Mouse (Mus musculus) ES-Bruce4 (cell line): ENCODE measurements at regions not wholly inside any gene's neighbourhood (a gene's known extent, or its start where the extent isn't known, plus 50 kb on each side); places are given as distances from the start of the nearest gene placed in this dataset.

Experiments
- H3K27ac ChIP-seq: 2 replicates; pipeline ENCODE4 v1.5.1; 2012; ENCODE audit warnings: low read length, inconsistent platforms; ENCODE audit not compliant: insufficient read depth
- H3K27me3 ChIP-seq: 2 replicates; pipeline ENCODE4 v1.6.1; 2012; ENCODE audit warnings: mild to moderate bottlenecking, low read length, inconsistent platforms; ENCODE audit not compliant: control insufficient read depth, poor library complexity, insufficient read depth, severe bottlenecking
- H3K36me3 ChIP-seq: 2 replicates; pipeline ENCODE4 v1.6.1; 2012; ENCODE audit warnings: inconsistent platforms, mild to moderate bottlenecking, low read length, moderate library complexity; ENCODE audit not compliant: control insufficient read depth, poor library complexity, insufficient read depth, severe bottlenecking
- H3K4me1 ChIP-seq: one replicate; pipeline ENCODE4 v1.8.1; 2011; ENCODE audit warnings: low read length; ENCODE audit not compliant: control insufficient read depth, insufficient read depth
- H3K4me3 ChIP-seq: 2 replicates; pipeline ENCODE4 v1.5.1; 2011; ENCODE audit warnings: low read depth, mild to moderate bottlenecking, low read length
- H3K9ac ChIP-seq: 2 replicates; pipeline ENCODE4 v1.6.1; 2012; ENCODE audit warnings: low read depth, mild to moderate bottlenecking, inconsistent platforms; ENCODE audit not compliant: poor library complexity, severe bottlenecking
- H3K9me3 ChIP-seq: replicated peaks from 2 replicates; pipeline ENCODE4 v1.6.1; 2012; ENCODE audit warnings: mild to moderate bottlenecking, low read length, inconsistent platforms; ENCODE audit not compliant: control insufficient read depth, poor library complexity, insufficient read depth, severe bottlenecking
- CTCF ChIP-seq: IDR thresholded peaks from one replicate; pipeline ENCODE4 v1.8.1; 2011; ENCODE audit warnings: low read depth, low read length
- EP300 ChIP-seq: IDR thresholded peaks from 2 replicates; pipeline ENCODE4 v1.6.1; 2011; ENCODE audit warnings: low read depth, low read length; ENCODE audit not compliant: insufficient read depth
- POLR2A ChIP-seq: IDR thresholded peaks from one replicate; pipeline ENCODE4 v1.8.1; 2011; ENCODE audit warnings: low read length; ENCODE audit not compliant: insufficient read depth

- no peak overlapping the region for H3K27ac ChIP-seq
Measured at GRCm38 (mm10) chr4:106206023-106206422, 110.0 kb upstream of the Usp24 start.

GRCm38 (mm10) chr4:106209465-106209864, 106.5 kb upstream of the Usp24 start:
- no peaks in the 10 kb centered on the region for H3K9me3 ChIP-seq
- H3K27me3 ChIP-seq = no peaks in the 10 kb centered on the region
- H3K36me3 ChIP-seq = no peaks in the 10 kb centered on the region
- H3K4me1 ChIP-seq = no peaks in the 10 kb centered on the region
- H3K9ac ChIP-seq = no peak overlapping the region
- no peak overlapping the region for H3K4me3 ChIP-seq
- no peak for TF ChIP-seq CTCF
- TF ChIP-seq EP300 = no peak
- no peak overlapping the region for H3K27ac ChIP-seq

More at GRCm38 (mm10) chr4:106206023-106206422, 110.0 kb upstream of the Usp24 start:
- no peaks in the 10 kb centered on the region for H3K4me1 ChIP-seq
- no peaks in the 10 kb centered on the region for H3K9me3 ChIP-seq
- H3K36me3 ChIP-seq = no peaks in the 10 kb centered on the region
- H3K27me3 ChIP-seq = no peaks in the 10 kb centered on the region
- TF ChIP-seq POLR2A (no peak), CTCF (no peak), EP300 (no peak)
- no peak overlapping the region for H3K4me3 ChIP-seq
- H3K9ac ChIP-seq = no peak overlapping the region

- no peak overlapping the region for H3K9ac ChIP-seq
- H3K27ac ChIP-seq = no peak overlapping the region
- no peaks in the 10 kb centered on the region for H3K27me3 ChIP-seq
- TF ChIP-seq CTCF = peak; percentile 31
- no peak for TF ChIP-seq EP300
- H3K4me3 ChIP-seq = no peak overlapping the region
- no peaks in the 10 kb centered on the region for H3K4me1 ChIP-seq
- H3K9me3 ChIP-seq = no peaks in the 10 kb centered on the region
- no peaks in the 10 kb centered on the region for H3K36me3 ChIP-seq
Measured at GRCm38 (mm10) chr4:106209975-106210374, 106.0 kb upstream of the Usp24 start.

DNA sequence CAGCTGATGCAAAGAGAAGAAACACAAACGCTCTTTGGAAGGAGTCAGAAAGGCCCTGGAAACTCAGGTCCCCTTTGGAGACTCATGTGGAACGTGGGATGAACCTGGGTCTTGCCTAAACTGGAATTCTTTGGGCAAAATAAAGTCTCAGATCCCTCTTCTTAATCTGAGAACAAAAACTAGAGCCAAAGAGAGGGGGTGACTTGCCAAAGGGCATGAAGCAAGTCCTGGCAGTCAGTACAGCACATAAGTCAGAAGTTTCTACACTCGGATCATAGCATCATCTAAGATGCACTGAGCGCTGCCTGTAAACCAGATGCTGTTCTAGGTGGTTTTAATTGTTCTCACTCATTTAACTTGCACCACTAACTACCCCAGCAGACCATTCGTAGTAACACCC, 101.8 kb upstream of the Usp24 start:
- Histone ChIP-seq H3K4me1 (no peaks in the 10 kb centered on the region), H3K27me3 (no peaks in the 10 kb centered on the region; the same call in 1 of the 2 replicates), H3K36me3 (no peaks in the 10 kb centered on the region), H3K27ac (no peak overlapping the region), H3K9ac (no peak overlapping the region), H3K9me3 (no peaks in the 10 kb centered on the region), H3K4me3 (no peak overlapping the region)
- TF ChIP-seq CTCF (no peak), POLR2A (no peak), EP300 (no peak)

DNA sequence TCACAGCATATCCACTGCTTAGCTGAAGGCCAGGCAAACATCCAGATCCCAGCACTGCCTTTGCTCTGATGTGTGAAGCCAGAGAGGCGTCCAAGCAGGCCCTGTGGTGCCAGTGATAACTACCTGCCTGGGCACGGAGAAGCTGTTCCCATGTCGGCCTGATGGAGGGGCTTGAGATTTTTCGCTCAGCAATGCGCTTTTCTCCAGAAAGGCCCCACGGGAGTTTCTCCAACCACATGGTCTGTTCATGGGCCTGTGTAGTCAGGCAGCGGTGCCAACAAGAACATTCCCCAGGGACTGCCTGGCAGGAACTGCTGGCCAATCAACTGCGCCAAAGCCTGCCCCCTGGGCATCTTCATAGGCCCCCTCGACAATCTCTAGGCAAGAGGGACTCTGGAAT, 95.4 kb upstream of the Usp24 start:
- Histone ChIP-seq H3K9me3 (no peaks in the 10 kb centered on the region), H3K27me3 (no peaks in the 10 kb centered on the region; the same call in 1 of the 2 replicates), H3K4me1 (no peaks in the 10 kb centered on the region), H3K4me3 (no peak overlapping the region), H3K27ac (no peak overlapping the region), H3K9ac (no peak overlapping the region), H3K36me3 (no peaks in the 10 kb centered on the region)
- TF ChIP-seq POLR2A (no peak), EP300 (no peak), CTCF (no peak)

DNA sequence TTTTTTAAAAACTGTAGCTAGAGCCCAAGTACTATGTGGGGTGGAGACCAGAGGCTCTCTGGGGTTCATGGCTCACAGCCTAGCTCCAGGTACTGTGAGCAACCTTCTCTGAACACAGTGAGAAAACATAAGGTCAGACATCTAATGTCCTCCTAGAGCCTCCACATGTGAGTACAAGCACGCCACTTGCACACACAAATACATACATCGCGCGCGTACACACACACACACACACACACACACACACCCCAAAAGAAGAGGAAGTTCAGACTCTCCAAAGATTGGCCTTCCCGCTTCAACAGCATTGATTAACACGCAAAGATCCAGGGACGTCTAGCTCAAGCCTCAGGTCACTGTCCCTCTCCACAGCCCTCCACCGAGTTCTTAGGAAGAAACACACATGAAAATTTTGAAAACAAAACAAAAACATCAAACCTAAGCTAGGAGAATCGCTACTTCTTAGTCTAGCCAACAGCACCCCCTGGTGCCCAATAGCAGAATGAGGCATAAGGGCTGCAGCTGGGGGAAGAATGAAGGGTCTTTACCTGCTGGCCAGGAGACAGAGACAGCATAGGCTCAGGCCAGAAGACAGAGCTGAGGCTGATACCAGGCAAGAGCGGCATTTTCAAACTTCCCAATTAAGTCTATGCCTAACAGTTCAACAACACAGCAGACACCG, 90.7 kb upstream of the Usp24 start:
- Histone ChIP-seq H3K27me3 (no peaks in the 10 kb centered on the region), H3K4me1 (no peaks in the 10 kb centered on the region), H3K9me3 (no peaks in the 10 kb centered on the region), H3K4me3 (no peak overlapping the region), H3K9ac (no peak overlapping the region), H3K36me3 (no peaks in the 10 kb centered on the region), H3K27ac (no peak overlapping the region)
- TF ChIP-seq EP300 (no peak), POLR2A (no peak), CTCF (peak; percentile 61)
